Mouse (Mus musculus) heart, embryonic 11.5 days (tissue): ENCODE results near the gene Htr1a. TPM values are rescaled to one million over a fixed set of nuclear protein-coding genes. Genes with fewer than 3 reads are reported as not detected.

Source experiments
- ATAC-seq: fragments of 200-750 bp; cut with Nextera tagmentation; replicated peaks from 2 replicates; pipeline ENCODE4 v1.8.0; 2017; ENCODE audit warnings: moderate library complexity; ENCODE audit not compliant: insufficient number of reproducible peaks, low FRiP score, low TSS enrichment
- H3K27ac ChIP-seq: fragments of 300-500 bp; sonication (generic); 2 replicates; pipeline ENCODE4 v1.5.1; 2014; ENCODE audit warnings: mild to moderate bottlenecking, low read depth, low read length
- H3K27me3 ChIP-seq: fragments of 300-500 bp; sonication (generic); 2 replicates; pipeline ENCODE4 v1.6.1; 2014; ENCODE audit warnings: mild to moderate bottlenecking, low read length, mixed read lengths; ENCODE audit not compliant: control insufficient read depth, insufficient read depth
- H3K36me3 ChIP-seq: fragments of 300-500 bp; sonication (generic); 2 replicates; pipeline ENCODE4 v1.6.1; 2014; ENCODE audit warnings: mild to moderate bottlenecking, low read length, moderate library complexity, mixed read lengths; ENCODE audit not compliant: control insufficient read depth, insufficient read depth
- H3K4me1 ChIP-seq: fragments of 300-500 bp; sonication (generic); 2 replicates; pipeline ENCODE4 v1.6.1; 2014; ENCODE audit warnings: low read length; ENCODE audit not compliant: control insufficient read depth, insufficient read depth
- H3K4me2 ChIP-seq: fragments of 300-500 bp; sonication (generic); 2 replicates; pipeline ENCODE4 v1.6.1; 2014; ENCODE audit warnings: mild to moderate bottlenecking, moderate library complexity
- H3K4me3 ChIP-seq: fragments of 300-500 bp; sonication (generic); 2 replicates; pipeline ENCODE4 v1.5.1; 2014; ENCODE audit warnings: low read depth, low read length
- H3K9ac ChIP-seq: fragments of 300-500 bp; sonication (generic); 2 replicates; pipeline ENCODE4 v1.6.1; 2014; ENCODE audit warnings: mild to moderate bottlenecking, low read depth, low read length, moderate library complexity
- H3K9me3 ChIP-seq: fragments of 300-500 bp; sonication (generic); replicated peaks from 2 replicates; pipeline ENCODE4 v1.6.1; 2016; ENCODE audit warnings: low read length; ENCODE audit not compliant: control insufficient read depth
- WGBS: fragments of 180-500 bp; shearing (Covaris S2); extraction: QIAGEN DNeasy Blood & Tissue Kit; methylation state at CpG from one replicate; pipeline ENCODE4 v1.1.7; 2014; ENCODE audit not compliant: insufficient replicate concordance; 5-methylcytosine and 5-hydroxymethylcytosine counted together
- polyA plus RNA-seq: library from polyadenylated mRNA; unstranded; fragments of >200 nt; fragmentation: Nextera tagmentation; extraction: Ambion mirVana; gene quantifications from 2 replicates; pipeline ENCODE4 v1.2.1, GENCODE M21; 2014

Htr1a gene
- polyA plus RNA-seq, 1 experiment from 2014 or later = not detected

GRCm38 (mm10) chr13:105446239-105446638 is 2.8 kb downstream of the Htr1a start:
- H3K4me1 ChIP-seq = no peaks in the 10 kb centered on the region
- peaks cover 45% of the 10 kb centered on the region for H3K27me3 ChIP-seq
- H3K9me3 ChIP-seq = no peaks in the 10 kb centered on the region
- WGBS = 4% methylated on average over 4 of the region's 4 CpGs
- H3K9ac ChIP-seq = no peak overlapping the region
- no peak overlapping the region for H3K4me2 ChIP-seq
- no peak for ATAC-seq
- H3K4me3 ChIP-seq = no peak overlapping the region
- no peaks in the 10 kb centered on the region for H3K36me3 ChIP-seq
- no peak overlapping the region for H3K27ac ChIP-seq

- ATAC-seq = no peak
Measured at GRCm38 (mm10) chr13:105447695-105448094, 4.3 kb downstream of the Htr1a start.

DNA sequence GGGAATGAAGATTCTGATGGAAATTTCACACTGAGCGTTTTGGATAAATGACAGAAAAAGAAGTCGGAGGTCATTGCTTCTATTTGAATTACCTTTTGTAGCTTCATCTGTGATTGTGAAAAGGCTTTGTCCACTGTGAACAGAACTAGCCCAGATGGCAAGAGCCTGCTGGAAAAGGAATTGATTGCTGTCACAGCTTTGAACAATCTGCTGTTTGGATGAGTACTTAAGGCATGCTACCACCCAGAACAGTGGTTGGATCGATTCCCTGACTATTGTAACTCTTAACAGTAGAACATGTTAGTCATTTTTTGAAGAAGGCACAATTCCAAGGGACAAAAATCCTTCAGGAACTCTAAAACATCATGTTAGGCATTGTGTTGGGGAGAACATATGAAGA is 8.1 kb downstream of the Htr1a start:
- no peaks in the 10 kb centered on the region for H3K9me3 ChIP-seq
- H3K27ac ChIP-seq = no peak overlapping the region
- no peaks in the 10 kb centered on the region for H3K4me1 ChIP-seq
- H3K27me3 ChIP-seq = peaks cover 6% of the 10 kb centered on the region
- 72% methylated on average over 3 of the region's 3 CpGs for whole genome bisulfite sequencing
- H3K9ac ChIP-seq = no peak overlapping the region
- H3K4me3 ChIP-seq = no peak overlapping the region
- ATAC-seq = no peak
- H3K36me3 ChIP-seq = no peaks in the 10 kb centered on the region
- no peak overlapping the region for H3K4me2 ChIP-seq

More at GRCm38 (mm10) chr13:105447695-105448094, 4.3 kb downstream of the Htr1a start:
- H3K4me1 ChIP-seq = no peaks in the 10 kb centered on the region
- H3K36me3 ChIP-seq = no peaks in the 10 kb centered on the region
- H3K4me3 ChIP-seq = no peak overlapping the region
- H3K9me3 ChIP-seq = no peaks in the 10 kb centered on the region
- no peak overlapping the region for H3K4me2 ChIP-seq
- no peak overlapping the region for H3K9ac ChIP-seq
- H3K27ac ChIP-seq = no peak overlapping the region
- H3K27me3 ChIP-seq = peaks cover 44% of the 10 kb centered on the region
- WGBS = 42% methylated on average over 2 of the region's 2 CpGs

Other genes with a start within 250 kb of the Htr1a start
- gene Rnf180, start 148.8 kb upstream of the Htr1a start, polyA plus RNA-seq = 2.4 and 2.7 TPM in 2 replicates